Mouse (Mus musculus): Measurements from ENCODE around the gene Tlk2. TPM values are rescaled to one million over a fixed set of nuclear protein-coding genes. Genes with fewer than 3 reads are reported as not detected.

The Tlk2 gene
- polyA plus RNA-seq, 1 experiment = 90.1 TPM

GRCm38 (mm10) chr11:105217771-105218170, 39.2 kb downstream of the Tlk2 start:
- peaks cover 1% of the 10 kb centered on the region; the same call in 1 of the 2 replicates for H3K36me3 ChIP-seq (ENCODE audit: control insufficient read depth, insufficient read depth, low read length)
- no peak for TF ChIP-seq CTCF (IDR thresholded peaks at IDR 0.05; ENCODE audit: control insufficient read depth, insufficient read depth, insufficient replicate concordance, low read depth, low read length)
- no peak for TF ChIP-seq POLR2A (IDR thresholded peaks at IDR 0.05; ENCODE audit: control insufficient read depth, low read depth, low read length)
- H3K4me3 ChIP-seq (ENCODE audit: control insufficient read depth, low read depth, low read length) = no peak overlapping the region
- no peaks in the 10 kb centered on the region for H3K4me1 ChIP-seq (ENCODE audit: control insufficient read depth, insufficient read depth, low read length)
- H3K27ac ChIP-seq (ENCODE audit: control insufficient read depth, insufficient read depth, low read depth, low read length) = no peak overlapping the region
- H3K27me3 ChIP-seq (ENCODE audit: control insufficient read depth, insufficient read depth, low read length) = no peaks in the 10 kb centered on the region

GRCm38 (mm10) chr11:105234501-105234900, 55.9 kb downstream of the Tlk2 start:
- Histone ChIP-seq H3K4me1 (ENCODE audit: control insufficient read depth, insufficient read depth, low read length) (no peaks in the 10 kb centered on the region), H3K4me3 (ENCODE audit: control insufficient read depth, low read depth, low read length) (no peak overlapping the region)
- TF ChIP-seq CTCF (IDR thresholded peaks at IDR 0.05; ENCODE audit: control insufficient read depth, insufficient read depth, insufficient replicate concordance, low read depth, low read length) = no peak
- TF ChIP-seq POLR2A (IDR thresholded peaks at IDR 0.05; ENCODE audit: control insufficient read depth, low read depth, low read length) = no peak

DNA sequence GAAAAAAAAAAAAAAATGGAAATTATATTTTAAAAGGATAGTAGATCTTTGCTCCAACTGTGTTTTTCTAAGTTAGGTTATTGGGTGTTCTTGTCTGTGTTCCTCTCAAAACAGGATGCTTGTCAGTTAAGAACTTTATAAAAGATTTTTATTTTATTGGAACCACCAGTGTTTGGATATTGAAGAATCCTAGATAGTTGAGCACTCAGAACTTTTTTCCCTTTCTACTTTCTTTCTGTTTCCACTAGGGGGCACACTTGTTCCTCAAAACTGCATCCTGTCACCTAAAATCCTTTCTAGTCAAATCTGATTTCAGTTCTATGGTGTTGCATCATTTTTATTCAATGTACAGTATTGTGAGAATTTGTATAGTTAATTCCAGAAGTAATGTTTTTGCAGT, 62.4 kb downstream of the Tlk2 start:
- Histone ChIP-seq H3K27me3 (ENCODE audit: control insufficient read depth, insufficient read depth, low read length) (no peaks in the 10 kb centered on the region), H3K36me3 (ENCODE audit: control insufficient read depth, insufficient read depth, low read length) (no peaks in the 10 kb centered on the region; the same call in none of the 2 replicates), H3K4me1 (ENCODE audit: control insufficient read depth, insufficient read depth, low read length) (no peaks in the 10 kb centered on the region), H3K4me3 (ENCODE audit: control insufficient read depth, low read depth, low read length) (no peak overlapping the region), H3K27ac (ENCODE audit: control insufficient read depth, insufficient read depth, low read depth, low read length) (no peak overlapping the region)
- TF ChIP-seq POLR2A (IDR thresholded peaks at IDR 0.05; ENCODE audit: control insufficient read depth, low read depth, low read length) (no peak), CTCF (IDR thresholded peaks at IDR 0.05; ENCODE audit: control insufficient read depth, insufficient read depth, insufficient replicate concordance, low read depth, low read length) (no peak)

More at GRCm38 (mm10) chr11:105234501-105234900, 55.9 kb downstream of the Tlk2 start:
- Histone ChIP-seq H3K27me3 (ENCODE audit: control insufficient read depth, insufficient read depth, low read length) (no peaks in the 10 kb centered on the region), H3K27ac (ENCODE audit: control insufficient read depth, insufficient read depth, low read depth, low read length) (no peak overlapping the region), H3K36me3 (ENCODE audit: control insufficient read depth, insufficient read depth, low read length) (no peaks in the 10 kb centered on the region)

DNA sequence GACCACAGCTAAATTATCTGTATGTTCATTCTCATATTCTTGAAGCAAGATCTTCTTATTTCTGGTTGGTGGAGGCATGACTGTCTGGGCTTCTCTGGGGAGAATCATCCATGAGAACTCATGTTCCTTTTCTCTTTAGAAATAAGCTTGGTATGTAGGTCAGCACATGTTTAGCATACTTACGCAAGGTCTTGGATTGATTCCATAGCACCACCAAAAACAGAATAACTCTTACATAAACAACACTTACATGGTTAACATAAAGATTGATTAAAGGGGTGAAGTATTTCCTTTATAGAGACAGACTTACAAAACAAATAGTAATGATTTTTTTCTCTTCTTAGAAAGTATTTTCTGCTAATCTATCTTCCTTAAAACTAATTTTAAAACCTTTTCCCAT, 67.8 kb downstream of the Tlk2 start:
- Histone ChIP-seq H3K4me3 (ENCODE audit: control insufficient read depth, low read depth, low read length) (no peak overlapping the region), H3K36me3 (ENCODE audit: control insufficient read depth, insufficient read depth, low read length) (no peaks in the 10 kb centered on the region; the same call in none of the 2 replicates), H3K27me3 (ENCODE audit: control insufficient read depth, insufficient read depth, low read length) (no peaks in the 10 kb centered on the region), H3K27ac (ENCODE audit: control insufficient read depth, insufficient read depth, low read depth, low read length) (no peak overlapping the region), H3K4me1 (ENCODE audit: control insufficient read depth, insufficient read depth, low read length) (no peaks in the 10 kb centered on the region)
- no peak for TF ChIP-seq POLR2A (IDR thresholded peaks at IDR 0.05; ENCODE audit: control insufficient read depth, low read depth, low read length)
- no peak for TF ChIP-seq CTCF (IDR thresholded peaks at IDR 0.05; ENCODE audit: control insufficient read depth, insufficient read depth, insufficient replicate concordance, low read depth, low read length)

- no peak overlapping the region for H3K27ac ChIP-seq (ENCODE audit: control insufficient read depth, insufficient read depth, low read depth, low read length)
- TF ChIP-seq CTCF (IDR thresholded peaks at IDR 0.05; ENCODE audit: control insufficient read depth, insufficient read depth, insufficient replicate concordance, low read depth, low read length) (no peak), POLR2A (IDR thresholded peaks at IDR 0.05; ENCODE audit: control insufficient read depth, low read depth, low read length) (no peak)
- no peaks in the 10 kb centered on the region for H3K4me1 ChIP-seq (ENCODE audit: control insufficient read depth, insufficient read depth, low read length)
- no peaks in the 10 kb centered on the region for H3K27me3 ChIP-seq (ENCODE audit: control insufficient read depth, insufficient read depth, low read length)
- no peak overlapping the region for H3K4me3 ChIP-seq (ENCODE audit: control insufficient read depth, low read depth, low read length)
- H3K36me3 ChIP-seq (ENCODE audit: control insufficient read depth, insufficient read depth, low read length) = no peaks in the 10 kb centered on the region; the same call in none of the 2 replicates
Measured at GRCm38 (mm10) chr11:105246785-105247184, 68.2 kb downstream of the Tlk2 start.

- H3K27ac ChIP-seq (ENCODE audit: control insufficient read depth, insufficient read depth, low read depth, low read length) = no peak overlapping the region
- no peaks in the 10 kb centered on the region; the same call in 1 of the 2 replicates for H3K36me3 ChIP-seq (ENCODE audit: control insufficient read depth, insufficient read depth, low read length)
- TF ChIP-seq CTCF (IDR thresholded peaks at IDR 0.05; ENCODE audit: control insufficient read depth, insufficient read depth, insufficient replicate concordance, low read depth, low read length) (no peak), POLR2A (IDR thresholded peaks at IDR 0.05; ENCODE audit: control insufficient read depth, low read depth, low read length) (no peak)
- no peak overlapping the region for H3K4me3 ChIP-seq (ENCODE audit: control insufficient read depth, low read depth, low read length)
- no peaks in the 10 kb centered on the region for H3K4me1 ChIP-seq (ENCODE audit: control insufficient read depth, insufficient read depth, low read length)
- no peaks in the 10 kb centered on the region for H3K27me3 ChIP-seq (ENCODE audit: control insufficient read depth, insufficient read depth, low read length)
Measured at GRCm38 (mm10) chr11:105247321-105247720, 68.7 kb downstream of the Tlk2 start.

GRCm38 (mm10) chr11:105259733-105260132, 81.1 kb downstream of the Tlk2 start:
- Histone ChIP-seq H3K4me1 (ENCODE audit: control insufficient read depth, insufficient read depth, low read length) (no peaks in the 10 kb centered on the region), H3K27ac (ENCODE audit: control insufficient read depth, insufficient read depth, low read depth, low read length) (no peak overlapping the region), H3K36me3 (ENCODE audit: control insufficient read depth, insufficient read depth, low read length) (no peaks in the 10 kb centered on the region; the same call in 1 of the 2 replicates), H3K4me3 (ENCODE audit: control insufficient read depth, low read depth, low read length) (no peak overlapping the region), H3K27me3 (ENCODE audit: control insufficient read depth, insufficient read depth, low read length) (no peaks in the 10 kb centered on the region)
- TF ChIP-seq POLR2A (IDR thresholded peaks at IDR 0.05; ENCODE audit: control insufficient read depth, low read depth, low read length) (no peak), CTCF (IDR thresholded peaks at IDR 0.05; ENCODE audit: control insufficient read depth, insufficient read depth, insufficient replicate concordance, low read depth, low read length) (no peak)

DNA sequence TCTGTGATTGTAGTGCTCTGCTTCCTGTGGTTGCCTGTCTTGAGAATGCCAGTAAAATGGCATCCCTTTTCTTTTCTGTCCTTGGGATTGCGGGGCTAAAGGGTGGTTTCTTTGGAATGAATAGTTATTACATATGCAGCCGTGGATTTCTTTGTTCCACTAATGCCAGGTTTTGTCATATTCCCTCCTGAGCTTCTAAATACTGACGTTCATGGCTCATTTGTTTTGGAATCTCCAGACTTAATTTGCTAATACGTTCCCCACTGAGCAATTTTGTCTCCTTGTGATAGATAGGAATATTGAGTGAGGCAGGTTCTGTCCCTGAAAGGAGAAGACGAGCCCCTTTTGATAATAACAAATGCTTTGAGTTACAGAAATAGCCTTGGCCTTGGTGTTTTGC, 82.5 kb downstream of the Tlk2 start:
- Histone ChIP-seq H3K36me3 (ENCODE audit: control insufficient read depth, insufficient read depth, low read length) (no peaks in the 10 kb centered on the region; the same call in 1 of the 2 replicates), H3K4me1 (ENCODE audit: control insufficient read depth, insufficient read depth, low read length) (no peaks in the 10 kb centered on the region)

More for the DNA sequence above, 82.5 kb downstream of the Tlk2 start:
- Histone ChIP-seq H3K27me3 (ENCODE audit: control insufficient read depth, insufficient read depth, low read length) (no peaks in the 10 kb centered on the region), H3K4me3 (ENCODE audit: control insufficient read depth, low read depth, low read length) (no peak overlapping the region), H3K27ac (ENCODE audit: control insufficient read depth, insufficient read depth, low read depth, low read length) (no peak overlapping the region)
- TF ChIP-seq CTCF (IDR thresholded peaks at IDR 0.05; ENCODE audit: control insufficient read depth, insufficient read depth, insufficient replicate concordance, low read depth, low read length) (no peak), POLR2A (IDR thresholded peaks at IDR 0.05; ENCODE audit: control insufficient read depth, low read depth, low read length) (no peak)
